Mouse (Mus musculus) adrenal gland, postnatal 10 days (tissue): Measurements from ENCODE around the gene Gatm. TPM values are rescaled to one million over a fixed set of nuclear protein-coding genes. Genes with fewer than 3 reads are reported as not detected.

Source experiments
- microRNA-seq: library from miRNA; unstranded; fragments of <30 nt; microRNA quantifications from one replicate; pipeline ENCODE4 v1.2.0, GENCODE M21; 2021
- total RNA-seq, 2 experiments: library from RNA; stranded (reverse); gene quantifications; 2 replicates each; pipeline ENCODE4 v1.2.3; 2021

The Gatm gene
- total RNA-seq, 2 experiments from 2014 or later: 12.5 to 16.5 TPM

Small RNAs within 50 kb of the gene (microRNA-seq; reads per million reads assigned to microRNA genes)
- 5.1 reads per million, percentile 5 among the genes with 10 or more reads in this experiment for gene Mir147

Other genes with a start within 250 kb of the Gatm start
- gene Shf, start 242.1 kb downstream of the Gatm start, total RNA-seq: 10 to 100 TPM; 16.7 to 23.7 TPM
- 10 to 100 TPM; 10.8 to 16.3 TPM for gene Slc28a2, start 184.8 kb downstream of the Gatm start, total RNA-seq
- gene Gm14085, start 126.4 kb downstream of the Gatm start, total RNA-seq: under 1 TPM; 0.67 to 0.69 TPM
- 1 to 10 TPM in 1 of 2 experiments, under 1 TPM in 1; 0.79 to 1.3 TPM for gene AA467197, start 25.7 kb upstream of the Gatm start, total RNA-seq
- gene Slc30a4, start 91.4 kb upstream of the Gatm start, total RNA-seq: 10 to 100 TPM; 22.9 to 23.9 TPM
- 10 to 100 TPM; 21.8 to 27.6 TPM for gene Bloc1s6, start 127.2 kb upstream of the Gatm start, total RNA-seq
- 10 to 100 TPM; 45.4 to 59.1 TPM for gene Sqor, start 153.9 kb upstream of the Gatm start, total RNA-seq